Mouse (Mus musculus): ENCODE data around the gene Inpp4b. TPM values are rescaled to one million over a fixed set of nuclear protein-coding genes. Genes with fewer than 3 reads are reported as not detected.

The Inpp4b gene
- polyA plus RNA-seq, 1 experiment from 2014 or later, result 6.2 TPM

DNA sequence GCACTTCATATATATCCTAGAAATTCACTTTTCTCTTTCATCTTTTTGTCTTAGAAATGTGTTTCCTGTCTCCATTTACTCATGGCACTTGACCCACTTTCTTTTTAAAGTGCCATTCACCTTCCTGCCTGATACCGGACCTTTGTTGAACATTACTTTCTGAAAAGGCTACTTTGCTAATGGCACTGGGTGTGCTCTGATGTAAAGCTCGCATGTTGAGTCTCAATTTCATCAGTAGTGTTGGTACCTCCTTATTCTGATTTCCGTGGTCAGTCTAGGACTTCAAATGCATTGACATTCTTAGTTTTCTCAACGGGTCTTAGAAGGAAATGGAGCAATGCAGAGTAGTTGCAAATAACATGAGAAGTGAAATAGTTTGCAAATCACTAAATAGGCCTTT is 266.7 kb downstream of the Inpp4b start:
- Histone ChIP-seq H3K36me3 (ENCODE audit: control insufficient read depth, insufficient read depth, low read length) (no peaks in the 10 kb centered on the region), H3K9ac (ENCODE audit: low read length) (no peak overlapping the region), H3K27ac (ENCODE audit: low read depth) (no peak overlapping the region), H3K27me3 (replicated peaks; ENCODE audit: control insufficient read depth, insufficient read depth, low read length) (no peaks in the 10 kb centered on the region), H3K9me3 (ENCODE audit: control insufficient read depth, low read length) (no peaks in the 10 kb centered on the region), H3K4me1 (replicated peaks; ENCODE audit: control insufficient read depth, insufficient read depth, low read length) (no peaks in the 10 kb centered on the region), H3K4me3 (ENCODE audit: low read depth, low read length) (no peak overlapping the region), H3K4me2 (ENCODE audit: low read length) (no peak overlapping the region)
- 81% methylated on average over 4 of the region's 4 CpGs for WGBS
- ATAC-seq (replicated peaks; ENCODE audit: low FRiP score, low TSS enrichment, low read depth), result no peak
- no peak for DNase-seq (ENCODE audit: low spot score)

DNA sequence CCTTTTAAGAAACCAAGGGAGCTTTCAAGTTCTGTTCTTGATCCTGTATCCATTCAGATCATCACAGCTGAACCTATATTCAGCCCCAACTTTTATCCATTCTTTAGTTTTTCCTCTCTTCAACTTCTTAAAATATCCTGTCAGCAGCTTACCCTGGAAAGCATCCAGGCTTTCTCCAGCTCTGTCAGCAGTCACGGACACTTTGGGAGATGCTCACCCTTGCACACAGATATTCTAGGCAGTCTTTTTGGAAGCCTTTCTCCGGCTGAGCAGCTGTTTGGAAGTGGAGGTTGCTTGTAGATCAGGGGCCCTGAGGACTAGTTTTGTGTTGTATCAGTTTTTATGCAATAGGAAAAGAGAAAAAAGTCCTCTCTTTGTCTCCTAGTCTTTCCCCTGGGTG is 270.3 kb downstream of the Inpp4b start:
- Histone ChIP-seq H3K4me3 (ENCODE audit: low read depth, low read length) (no peak overlapping the region), H3K9me3 (ENCODE audit: control insufficient read depth, low read length) (no peaks in the 10 kb centered on the region), H3K4me1 (replicated peaks; ENCODE audit: control insufficient read depth, insufficient read depth, low read length) (0 out of 2 replicates have a peak, but pooled peaks cover 4% of the 10 kb centered on the region), H3K27me3 (replicated peaks; ENCODE audit: control insufficient read depth, insufficient read depth, low read length) (no peaks in the 10 kb centered on the region), H3K4me2 (ENCODE audit: low read length) (no peak overlapping the region), H3K36me3 (ENCODE audit: control insufficient read depth, insufficient read depth, low read length) (no peaks in the 10 kb centered on the region), H3K9ac (ENCODE audit: low read length) (no peak overlapping the region), H3K27ac (ENCODE audit: low read depth) (no peak overlapping the region)
- DNase-seq (ENCODE audit: low spot score) (no peak), ATAC-seq (replicated peaks; ENCODE audit: low FRiP score, low TSS enrichment, low read depth) (no peak)
- WGBS, result 48% methylated on average over 2 of the region's 2 CpGs

DNA sequence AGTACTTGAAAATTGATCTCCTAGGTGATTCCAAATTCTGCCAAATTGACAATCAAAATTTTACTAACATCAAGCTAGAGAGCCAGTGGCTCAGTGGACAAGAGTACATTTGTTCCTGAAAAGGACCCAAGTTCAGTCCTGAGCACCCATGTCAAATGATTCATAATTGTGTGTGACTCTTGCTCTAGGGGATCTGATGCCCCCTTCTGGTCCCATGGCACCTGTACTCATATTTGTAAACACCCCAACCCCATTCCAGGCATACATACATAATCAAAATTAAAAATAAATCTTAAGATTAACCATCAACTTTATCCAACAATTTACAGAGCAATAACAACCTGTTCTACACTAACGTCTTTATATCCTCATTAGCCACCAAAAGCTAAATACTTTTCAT is 271.8 kb downstream of the Inpp4b start:
- no peaks in the 10 kb centered on the region for H3K9me3 ChIP-seq (ENCODE audit: control insufficient read depth, low read length)
- H3K4me2 ChIP-seq (ENCODE audit: low read length), result no peak overlapping the region
- ATAC-seq (replicated peaks; ENCODE audit: low FRiP score, low TSS enrichment, low read depth), result no peak
- DNase-seq (ENCODE audit: low spot score), result no peak
- 79% methylated on average over 1 of the region's 1 CpGs for WGBS
- 0 out of 2 replicates have a peak, but pooled peaks cover 4% of the 10 kb centered on the region for H3K4me1 ChIP-seq (replicated peaks; ENCODE audit: control insufficient read depth, insufficient read depth, low read length)
- H3K27ac ChIP-seq (ENCODE audit: low read depth), result no peak overlapping the region
- no peaks in the 10 kb centered on the region for H3K36me3 ChIP-seq (ENCODE audit: control insufficient read depth, insufficient read depth, low read length)
- no peak overlapping the region for H3K9ac ChIP-seq (ENCODE audit: low read length)
- no peak overlapping the region for H3K4me3 ChIP-seq (ENCODE audit: low read depth, low read length)
- no peaks in the 10 kb centered on the region for H3K27me3 ChIP-seq (replicated peaks; ENCODE audit: control insufficient read depth, insufficient read depth, low read length)

DNA sequence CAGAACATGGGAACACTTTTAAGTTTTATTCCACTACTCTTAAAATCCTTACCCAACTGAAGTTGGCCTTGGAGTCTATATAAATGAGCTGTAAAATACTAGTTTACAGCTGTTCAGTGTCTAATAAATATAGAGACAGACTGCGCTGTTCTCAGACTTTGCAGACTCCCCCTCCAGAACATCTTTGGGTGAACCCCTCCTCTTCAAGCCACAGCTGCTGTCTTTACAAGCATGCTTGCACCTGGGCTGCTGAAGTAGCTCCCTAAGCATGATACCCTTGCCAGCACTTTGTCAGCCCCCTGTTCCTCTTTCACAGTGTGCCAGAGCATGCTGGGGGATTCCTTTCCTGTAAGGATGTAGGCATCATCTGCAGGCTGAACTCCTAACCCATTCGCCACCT is 272.2 kb downstream of the Inpp4b start:
- Histone ChIP-seq H3K36me3 (ENCODE audit: control insufficient read depth, insufficient read depth, low read length) (no peaks in the 10 kb centered on the region), H3K27ac (ENCODE audit: low read depth) (no peak overlapping the region), H3K27me3 (replicated peaks; ENCODE audit: control insufficient read depth, insufficient read depth, low read length) (no peaks in the 10 kb centered on the region), H3K4me1 (replicated peaks; ENCODE audit: control insufficient read depth, insufficient read depth, low read length) (0 out of 2 replicates have a peak, but pooled peaks cover 4% of the 10 kb centered on the region), H3K4me3 (ENCODE audit: low read depth, low read length) (no peak overlapping the region), H3K4me2 (ENCODE audit: low read length) (no peak overlapping the region), H3K9me3 (ENCODE audit: control insufficient read depth, low read length) (no peaks in the 10 kb centered on the region), H3K9ac (ENCODE audit: low read length) (no peak overlapping the region)
- DNase-seq (ENCODE audit: low spot score), result no peak
- 55% methylated on average over 2 of the region's 2 CpGs for WGBS
- no peak for ATAC-seq (replicated peaks; ENCODE audit: low FRiP score, low TSS enrichment, low read depth)

DNA sequence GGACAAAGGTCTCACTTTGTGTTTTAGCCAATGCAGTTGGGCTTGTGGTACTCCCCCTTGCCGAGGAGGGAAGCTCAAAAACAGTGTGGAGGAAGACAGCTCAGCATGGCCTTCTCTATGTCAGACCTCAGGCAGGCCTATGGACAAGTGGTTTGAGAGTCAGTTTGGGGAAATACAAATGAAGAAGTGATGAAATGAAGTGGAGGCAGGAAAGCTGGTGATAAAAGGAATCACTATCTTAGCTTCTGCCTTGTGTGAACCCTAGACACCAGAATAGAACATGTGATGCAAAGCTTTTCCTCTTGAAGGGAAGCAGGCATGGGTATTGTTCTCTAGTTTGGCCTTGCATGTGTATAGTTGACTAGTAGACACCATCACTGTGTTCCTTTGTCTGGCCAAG is 273.2 kb downstream of the Inpp4b start:
- Histone ChIP-seq H3K4me3 (ENCODE audit: low read depth, low read length) (no peak overlapping the region), H3K9ac (ENCODE audit: low read length) (no peak overlapping the region), H3K4me1 (replicated peaks; ENCODE audit: control insufficient read depth, insufficient read depth, low read length) (0 out of 2 replicates have a peak, but pooled peaks cover 4% of the 10 kb centered on the region), H3K9me3 (ENCODE audit: control insufficient read depth, low read length) (no peaks in the 10 kb centered on the region), H3K4me2 (ENCODE audit: low read length) (no peak overlapping the region), H3K36me3 (ENCODE audit: control insufficient read depth, insufficient read depth, low read length) (no peaks in the 10 kb centered on the region), H3K27me3 (replicated peaks; ENCODE audit: control insufficient read depth, insufficient read depth, low read length) (no peaks in the 10 kb centered on the region), H3K27ac (ENCODE audit: low read depth) (no peak overlapping the region)
- no peak for DNase-seq (ENCODE audit: low spot score)
- 80% methylated on average over 1 of the region's 1 CpGs for WGBS
- ATAC-seq (replicated peaks; ENCODE audit: low FRiP score, low TSS enrichment, low read depth), result no peak

DNA sequence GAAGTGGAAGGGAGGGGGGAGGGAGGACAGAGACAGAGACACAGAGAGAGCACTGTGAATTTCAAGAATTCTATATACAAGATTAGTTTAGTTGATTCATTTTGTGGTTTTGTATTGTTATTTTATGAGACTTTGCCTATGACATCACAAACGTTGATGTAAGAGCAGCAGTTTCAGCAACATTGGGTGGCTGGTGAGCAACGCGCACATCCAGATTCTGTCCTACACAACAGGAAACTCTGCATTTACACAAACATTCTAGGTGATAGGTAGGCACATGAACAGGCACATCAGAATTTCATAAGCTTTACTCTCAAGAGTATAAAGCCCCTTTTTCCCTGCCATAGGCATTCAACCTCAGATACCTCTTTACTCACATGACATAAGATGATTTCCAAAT is 276.6 kb downstream of the Inpp4b start:
- no peak overlapping the region for H3K4me2 ChIP-seq (ENCODE audit: low read length)
- no peaks in the 10 kb centered on the region for H3K36me3 ChIP-seq (ENCODE audit: control insufficient read depth, insufficient read depth, low read length)
- DNase-seq (ENCODE audit: low spot score) (no peak), ATAC-seq (replicated peaks; ENCODE audit: low FRiP score, low TSS enrichment, low read depth) (no peak)
- H3K9me3 ChIP-seq (ENCODE audit: control insufficient read depth, low read length), result no peaks in the 10 kb centered on the region
- H3K27me3 ChIP-seq (replicated peaks; ENCODE audit: control insufficient read depth, insufficient read depth, low read length), result no peaks in the 10 kb centered on the region
- H3K4me3 ChIP-seq (ENCODE audit: low read depth, low read length), result no peak overlapping the region
- no peak overlapping the region for H3K9ac ChIP-seq (ENCODE audit: low read length)
- H3K4me1 ChIP-seq (replicated peaks; ENCODE audit: control insufficient read depth, insufficient read depth, low read length), result 0 out of 2 replicates have a peak, but pooled peaks cover 4% of the 10 kb centered on the region
- 90% methylated on average over 3 of the region's 3 CpGs for WGBS
- no peak overlapping the region for H3K27ac ChIP-seq (ENCODE audit: low read depth)

DNA sequence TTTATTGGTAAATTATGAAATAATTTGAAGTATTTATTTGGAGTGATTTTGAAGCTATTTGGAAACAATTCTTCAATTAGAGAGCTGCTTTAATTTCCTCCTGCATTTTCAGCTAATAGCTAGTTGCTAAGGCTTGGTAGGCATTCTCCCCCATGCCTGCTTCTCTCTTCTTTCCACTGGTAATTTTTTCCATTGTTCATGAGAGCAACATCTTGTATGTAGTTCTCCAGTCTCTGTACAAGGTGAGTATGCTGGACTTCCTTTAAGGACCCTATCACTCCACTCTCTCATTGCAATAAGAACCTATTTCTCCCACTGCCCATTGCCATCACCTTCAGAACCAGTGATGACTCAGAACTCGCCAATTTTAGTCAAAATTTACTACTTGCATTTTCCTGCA is 292.7 kb downstream of the Inpp4b start:
- H3K4me1 ChIP-seq (replicated peaks; ENCODE audit: control insufficient read depth, insufficient read depth, low read length), result no peaks in the 10 kb centered on the region
- DNase-seq (ENCODE audit: low spot score) (no peak), ATAC-seq (replicated peaks; ENCODE audit: low FRiP score, low TSS enrichment, low read depth) (no peak)
- no peak overlapping the region for H3K27ac ChIP-seq (ENCODE audit: low read depth)
- WGBS, result 86% methylated on average over 1 of the region's 1 CpGs
- H3K36me3 ChIP-seq (ENCODE audit: control insufficient read depth, insufficient read depth, low read length), result no peaks in the 10 kb centered on the region
- H3K4me2 ChIP-seq (ENCODE audit: low read length), result no peak overlapping the region
- H3K9me3 ChIP-seq (ENCODE audit: control insufficient read depth, low read length), result no peaks in the 10 kb centered on the region
- no peak overlapping the region for H3K4me3 ChIP-seq (ENCODE audit: low read depth, low read length)
- H3K9ac ChIP-seq (ENCODE audit: low read length), result no peak overlapping the region
- H3K27me3 ChIP-seq (replicated peaks; ENCODE audit: control insufficient read depth, insufficient read depth, low read length), result no peaks in the 10 kb centered on the region

DNA sequence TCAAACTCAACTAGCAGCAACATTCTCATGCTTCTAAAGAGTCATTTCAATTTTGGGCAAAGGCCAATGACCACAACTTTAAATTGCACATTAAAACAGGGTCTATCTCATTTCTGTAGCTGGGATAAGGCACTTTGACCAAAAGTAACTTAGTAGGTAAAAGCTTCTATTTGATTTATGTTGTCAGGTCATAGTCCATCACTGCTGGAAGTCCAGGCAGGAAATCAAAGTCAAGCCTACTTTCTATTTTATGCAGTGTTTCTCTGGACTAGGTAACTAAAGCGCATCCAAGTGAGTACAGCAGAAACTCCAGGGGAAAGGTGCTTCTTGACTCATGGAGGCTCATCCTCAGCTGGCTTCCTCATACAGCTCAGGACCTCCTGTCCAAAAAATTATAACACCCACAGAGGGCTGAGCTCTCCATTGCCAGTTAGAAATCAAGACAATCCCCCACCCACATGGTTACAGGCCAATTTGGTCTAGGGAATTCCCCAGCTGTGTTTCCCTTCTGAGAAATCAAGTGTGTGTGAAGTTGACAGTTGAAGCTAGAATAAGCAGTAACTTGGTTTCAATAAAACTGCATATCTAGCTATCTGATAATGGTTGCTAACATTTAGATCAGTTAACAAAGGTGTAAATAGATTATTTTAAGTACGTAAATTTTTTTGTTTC is 293.7 kb downstream of the Inpp4b start:
- H3K27ac ChIP-seq (ENCODE audit: low read depth), result no peak overlapping the region
- no peak overlapping the region for H3K4me2 ChIP-seq (ENCODE audit: low read length)
- no peaks in the 10 kb centered on the region for H3K9me3 ChIP-seq (ENCODE audit: control insufficient read depth, low read length)
- no peaks in the 10 kb centered on the region for H3K4me1 ChIP-seq (replicated peaks; ENCODE audit: control insufficient read depth, insufficient read depth, low read length)
- H3K4me3 ChIP-seq (ENCODE audit: low read depth, low read length), result no peak overlapping the region
- ATAC-seq (replicated peaks; ENCODE audit: low FRiP score, low TSS enrichment, low read depth) (no peak), DNase-seq (ENCODE audit: low spot score) (no peak)
- H3K27me3 ChIP-seq (replicated peaks; ENCODE audit: control insufficient read depth, insufficient read depth, low read length), result no peaks in the 10 kb centered on the region
- 86% methylated on average over 2 of the region's 2 CpGs for WGBS
- H3K9ac ChIP-seq (ENCODE audit: low read length), result no peak overlapping the region
- H3K36me3 ChIP-seq (ENCODE audit: control insufficient read depth, insufficient read depth, low read length), result no peaks in the 10 kb centered on the region

DNA sequence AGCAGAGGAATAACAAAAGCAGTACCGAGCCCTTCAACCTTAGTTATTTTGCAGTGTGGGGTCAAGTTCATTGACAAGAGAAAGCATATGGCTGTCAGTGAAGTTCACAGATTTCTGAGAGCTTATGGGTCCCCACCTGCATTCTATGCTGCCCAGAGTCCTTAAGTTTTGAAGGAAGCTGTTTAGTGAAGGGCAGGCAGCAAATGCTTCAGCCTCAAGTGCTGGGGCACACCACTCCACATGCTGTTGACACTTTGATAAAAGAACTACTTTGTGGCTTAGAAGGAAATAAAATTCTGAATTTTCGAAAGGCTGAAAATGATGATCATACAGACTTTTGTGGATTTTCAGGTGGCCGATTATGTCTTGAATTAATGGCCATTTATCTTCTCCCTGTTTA is 296.1 kb downstream of the Inpp4b start:
- Histone ChIP-seq H3K36me3 (ENCODE audit: control insufficient read depth, insufficient read depth, low read length) (no peaks in the 10 kb centered on the region), H3K4me2 (ENCODE audit: low read length) (no peak overlapping the region), H3K27me3 (replicated peaks; ENCODE audit: control insufficient read depth, insufficient read depth, low read length) (no peaks in the 10 kb centered on the region), H3K4me3 (ENCODE audit: low read depth, low read length) (no peak overlapping the region), H3K9ac (ENCODE audit: low read length) (no peak overlapping the region), H3K9me3 (ENCODE audit: control insufficient read depth, low read length) (no peaks in the 10 kb centered on the region), H3K27ac (ENCODE audit: low read depth) (no peak overlapping the region), H3K4me1 (replicated peaks; ENCODE audit: control insufficient read depth, insufficient read depth, low read length) (no peaks in the 10 kb centered on the region)
- 67% methylated on average over 3 of the region's 3 CpGs for WGBS
- ATAC-seq (replicated peaks; ENCODE audit: low FRiP score, low TSS enrichment, low read depth) (no peak), DNase-seq (ENCODE audit: low spot score) (no peak)

Data from intestine, embryonic 14.5 days (tissue).